Mouse (Mus musculus) testis, postnatal 14 days (tissue): ENCODE measurements at regions not wholly inside any gene's neighbourhood (a gene's known extent, or its start where the extent isn't known, plus 50 kb on each side); places are given as distances from the start of the nearest gene placed in this dataset.

ENCODE experiments used
- DNase-seq: peaks from one replicate; pipeline ENCODE4 v3.0.0; 2021; ENCODE audit warnings: low spot score

DNA sequence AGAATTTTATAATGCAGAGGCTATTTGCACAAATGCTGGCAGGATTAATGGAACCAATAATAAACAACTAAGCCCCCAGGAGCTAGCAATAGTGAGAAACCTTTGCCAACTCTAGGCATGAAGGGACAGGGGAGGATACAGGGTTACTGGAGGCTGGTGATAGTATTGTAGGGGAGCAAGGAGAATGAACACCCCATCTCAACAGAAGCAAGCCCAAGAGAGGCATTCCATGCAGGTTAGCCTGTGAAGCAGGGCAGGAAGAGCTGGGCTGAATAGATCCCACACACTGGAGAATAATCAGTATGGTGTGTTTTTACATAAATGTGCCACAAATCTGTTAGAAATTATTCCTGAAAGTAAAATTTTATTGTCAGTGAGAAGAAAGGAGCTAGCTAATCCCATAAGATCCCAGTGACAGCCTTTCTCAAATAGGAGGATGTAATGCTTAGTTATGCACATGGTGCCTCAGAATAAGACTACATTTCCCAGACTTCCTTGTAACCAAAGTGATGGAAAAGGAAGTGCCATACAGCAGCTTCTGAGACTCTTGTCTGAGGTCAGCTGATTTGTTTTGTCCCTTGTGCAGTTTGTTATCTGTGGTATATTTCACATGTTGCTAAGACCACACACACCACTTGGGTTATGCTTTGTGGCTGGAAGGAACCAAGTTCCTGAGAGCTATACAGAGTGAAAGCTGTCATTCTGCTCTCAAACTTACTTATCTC is 111.1 kb downstream of the Ccdc71l start:
- DNase-seq = no peak

GRCm38 (mm10) chr12:32504196-32504595 is 125.7 kb downstream of the Ccdc71l start:
- peak; percentile 15 for DNase-seq

DNA sequence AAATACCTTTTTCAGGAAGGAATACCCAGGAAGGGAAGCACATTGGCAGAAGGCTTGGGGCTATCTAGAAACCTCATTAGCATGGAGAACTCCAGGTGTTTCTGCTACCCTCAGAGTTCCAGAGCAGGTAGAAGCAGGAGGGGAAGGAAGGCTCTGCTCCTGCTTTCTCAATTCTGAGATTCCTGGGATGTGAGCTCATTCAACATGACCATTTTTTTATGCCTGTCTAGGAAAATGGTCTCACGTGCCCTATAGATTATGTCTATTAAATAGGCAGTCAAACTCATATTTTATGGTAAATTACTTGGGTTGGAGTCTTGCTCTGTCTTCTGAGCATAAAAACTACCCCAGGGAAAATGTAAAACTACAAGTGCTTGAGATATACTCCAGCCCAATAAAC is 130.2 kb downstream of the Ccdc71l start:
- DNase-seq = no peak

DNA sequence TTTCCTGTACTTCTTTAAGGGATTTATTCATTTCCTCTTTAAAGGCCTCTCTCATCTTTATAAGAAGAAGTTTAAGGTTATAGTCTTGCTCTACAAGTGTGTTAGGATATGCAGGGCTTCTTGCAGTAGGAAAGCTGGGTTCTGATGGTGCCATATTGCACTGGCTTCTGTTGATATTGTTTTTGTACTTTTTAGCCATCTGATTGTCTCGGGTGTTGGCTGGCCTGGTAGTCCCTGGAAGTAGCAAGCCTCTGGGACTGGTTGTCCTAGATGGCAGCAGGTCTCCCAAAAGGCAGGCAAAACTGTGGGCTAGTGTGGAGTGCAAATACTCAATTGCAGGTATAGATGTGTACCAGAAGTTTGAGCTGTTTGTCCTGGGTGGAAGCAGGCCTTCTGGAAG is 147.1 kb downstream of the Ccdc71l start:
- DNase-seq = no peak

- no peak for DNase-seq
Observed at GRCm38 (mm10) chr12:32531216-32531615, 152.7 kb downstream of the Ccdc71l start.

DNA sequence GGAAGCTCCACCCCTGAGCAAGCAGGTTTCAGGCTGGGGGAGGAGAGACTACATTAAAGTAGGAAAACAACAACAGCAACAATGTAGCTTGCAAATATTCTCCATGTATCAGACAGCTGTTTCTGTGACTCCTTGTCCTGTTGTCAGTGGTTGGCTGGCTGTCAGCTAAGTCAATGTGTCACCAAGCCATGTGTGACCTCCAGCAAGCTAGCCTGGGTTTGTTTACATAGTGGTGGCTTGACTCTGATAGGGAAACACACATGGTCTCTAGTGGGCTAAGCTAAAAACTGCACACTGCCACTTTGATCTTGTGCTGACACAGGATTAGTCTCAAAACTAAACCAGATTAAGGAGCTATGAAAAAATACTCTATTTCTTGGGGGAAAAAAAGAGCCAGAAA is 155.1 kb downstream of the Ccdc71l start:
- DNase-seq = no peak

GRCm38 (mm10) chr12:32545466-32545865 is 167.0 kb downstream of the Ccdc71l start:
- no peak for DNase-seq

- no peak for DNase-seq
Observed at GRCm38 (mm10) chr12:32546356-32546755, 167.9 kb downstream of the Ccdc71l start.

- no peak for DNase-seq
Observed at GRCm38 (mm10) chr12:32553793-32554192, 175.3 kb downstream of the Ccdc71l start.

DNA sequence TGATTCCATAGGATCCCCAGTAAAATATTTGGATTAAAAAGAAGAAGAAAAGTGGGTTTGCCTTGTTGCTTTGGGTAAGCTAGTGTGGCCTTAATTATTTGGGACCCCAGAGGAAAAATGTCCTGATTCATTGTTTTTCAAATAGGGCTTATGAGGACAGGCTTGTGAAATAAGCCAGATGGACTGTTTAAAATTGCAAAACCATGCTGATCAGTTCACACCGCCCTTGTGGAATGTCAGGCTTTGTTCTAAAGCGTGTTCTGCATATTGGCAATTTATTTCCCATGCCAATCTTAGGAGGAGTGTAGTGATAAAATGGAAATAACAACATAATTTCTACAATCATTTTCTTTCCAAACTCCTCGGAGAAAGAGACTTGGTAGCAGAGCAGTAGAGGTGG is 189.3 kb downstream of the Ccdc71l start:
- no peak for DNase-seq

GRCm38 (mm10) chr12:32581304-32581703 is 202.8 kb downstream of the Ccdc71l start:
- DNase-seq = no peak

- no peak for DNase-seq
Observed at GRCm38 (mm10) chr12:32602131-32602815, 217.1 kb upstream of the Nampt start.

GRCm38 (mm10) chr12:32605353-32605752 is 214.0 kb upstream of the Nampt start:
- no peak for DNase-seq

DNA sequence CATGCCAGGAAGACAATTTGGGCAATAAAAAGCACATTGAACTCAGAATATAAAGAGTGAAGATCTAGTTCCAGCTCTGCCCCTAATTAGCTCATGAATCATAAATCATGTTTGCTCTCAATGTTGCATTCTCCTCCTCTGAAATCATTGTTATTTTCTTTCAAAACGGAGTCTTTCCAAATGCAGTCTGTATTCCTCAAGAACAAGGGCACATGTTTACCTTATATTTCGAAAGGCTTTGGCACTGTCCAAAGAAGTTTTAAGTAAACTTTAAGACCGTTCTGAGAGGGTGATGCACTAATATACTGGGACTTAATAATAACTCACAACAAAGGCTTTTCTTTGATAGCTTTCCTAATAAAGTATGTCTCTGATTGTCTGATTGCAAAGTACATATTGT is 204.3 kb upstream of the Nampt start:
- no peak for DNase-seq

- DNase-seq = peak; percentile 73
Observed at GRCm38 (mm10) chr12:32616086-32616485, 203.3 kb upstream of the Nampt start.

- DNase-seq = no peak
Observed at GRCm38 (mm10) chr12:32617031-32617430, 202.3 kb upstream of the Nampt start.

DNA sequence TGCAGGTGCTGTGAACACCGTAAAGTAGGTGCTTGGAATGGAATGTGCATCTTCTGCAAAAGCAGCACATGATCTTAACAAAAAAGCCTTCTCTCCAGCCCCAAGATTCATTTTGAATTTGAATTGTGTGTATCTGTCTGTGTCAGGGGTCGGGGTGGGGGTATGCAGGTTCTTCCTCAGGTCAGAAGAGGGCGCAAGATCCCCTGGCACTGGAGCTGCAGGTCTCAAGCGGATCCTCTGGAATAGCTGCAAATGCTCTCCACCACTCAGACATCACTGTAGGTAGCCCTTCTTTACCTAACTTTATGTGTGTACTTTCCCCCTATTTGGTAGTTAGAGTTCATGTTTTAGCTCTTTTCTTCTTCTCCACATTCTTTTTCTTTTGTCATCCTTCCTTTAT is 199.5 kb upstream of the Nampt start:
- DNase-seq = no peak

DNA sequence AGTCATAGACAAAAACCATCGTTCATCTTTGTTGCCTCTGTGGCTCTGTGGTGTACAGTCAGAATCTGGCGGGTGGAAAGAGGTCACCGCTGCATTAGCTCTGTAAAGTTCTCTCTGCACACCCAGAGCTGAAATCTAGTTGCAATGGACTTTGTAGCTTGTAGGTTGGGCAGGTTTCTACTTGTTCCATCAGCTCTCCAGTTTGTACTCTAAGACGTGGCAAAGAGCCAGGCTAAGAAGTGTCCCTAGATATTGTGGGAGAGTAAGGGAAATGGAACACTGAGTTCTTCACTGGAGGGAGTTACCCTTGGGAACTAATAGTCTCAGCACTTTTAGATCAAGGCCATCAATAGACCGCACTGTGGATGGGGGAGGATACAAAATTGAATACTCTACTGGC is 197.6 kb upstream of the Nampt start:
- DNase-seq = peak; percentile 85

- DNase-seq = no peak
Observed at GRCm38 (mm10) chr12:32628552-32628951, 190.8 kb upstream of the Nampt start.

DNA sequence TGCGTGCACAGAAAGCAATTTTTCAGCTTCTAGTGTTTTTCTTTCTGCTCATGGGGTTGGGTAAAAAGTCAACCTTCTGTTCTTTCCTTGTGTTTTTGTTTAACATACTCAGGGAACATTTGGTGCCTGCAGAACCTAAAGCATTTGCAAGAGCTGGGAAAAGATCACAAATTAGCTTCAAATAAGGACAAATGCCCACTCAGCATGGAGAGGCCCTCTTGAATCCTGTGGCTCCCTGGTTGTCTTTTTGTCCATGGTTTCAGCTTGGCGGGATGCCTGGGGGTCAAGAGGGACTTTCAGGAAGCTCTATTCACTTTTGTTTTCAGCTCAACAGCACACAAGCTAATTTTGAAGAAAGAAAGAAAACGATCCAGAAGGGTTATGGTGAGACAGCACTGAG is 186.4 kb upstream of the Nampt start:
- DNase-seq = peak; percentile 13

DNA sequence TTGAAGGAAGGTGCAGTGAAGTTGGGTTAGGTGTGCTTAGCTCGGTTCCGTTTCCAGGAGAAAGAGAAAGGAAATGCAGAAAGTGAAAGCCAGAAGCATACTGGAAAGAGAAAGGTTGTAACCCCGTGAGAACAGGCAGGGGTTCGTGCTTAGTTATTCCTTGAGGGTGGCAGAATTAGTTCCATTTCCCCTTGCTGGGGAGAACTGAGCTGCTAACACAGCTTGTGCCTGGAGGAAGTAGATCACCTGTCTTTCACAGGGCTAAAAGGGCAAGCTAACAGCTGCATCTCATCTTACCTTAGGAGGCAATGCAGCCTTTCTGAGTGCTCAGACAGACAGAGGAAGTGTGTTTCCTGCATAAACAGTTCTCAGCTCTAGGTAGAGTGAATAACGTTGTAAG is 184.3 kb upstream of the Nampt start:
- DNase-seq = no peak

GRCm38 (mm10) chr12:32637400-32638100 is 181.8 kb upstream of the Nampt start:
- DNase-seq = peak; percentile 7

DNA sequence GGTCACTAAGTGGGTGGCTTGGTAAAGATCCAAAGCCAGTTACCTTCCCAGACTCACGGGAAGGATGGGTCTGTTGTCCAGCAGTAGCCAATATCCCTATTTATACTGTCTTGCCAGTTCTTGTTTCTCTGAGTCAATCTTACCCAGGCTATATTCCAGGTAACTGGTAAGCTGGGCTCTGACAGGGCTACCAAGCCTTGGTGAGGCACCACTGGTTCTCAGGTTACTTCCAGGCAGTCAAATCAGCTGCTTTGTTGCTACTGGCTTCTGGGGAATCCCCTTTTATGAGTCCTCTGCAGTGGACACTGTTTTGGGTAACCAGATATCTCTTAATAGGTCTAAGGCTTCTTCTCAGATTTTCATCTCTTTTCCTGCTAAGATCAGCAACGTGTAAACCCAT is 178.8 kb upstream of the Nampt start:
- DNase-seq = no peak
